Mouse (Mus musculus): ENCODE measurements around the gene Zscan29.
"Not testable (repeated sequence)": the region's sequence is repeated elsewhere in the genome, so short reads cannot be mapped to it uniquely, and the experiment has no call there.

The Zscan29 gene

GRCm38 (mm10) chr2:121137371-121137770 lies 33.6 kb downstream of the Zscan29 start:
- no peak for DNase-seq (ENCODE audit: low read depth in 1 of 2, low spot score in 2 of 2)

- DNase-seq (ENCODE audit: low read depth in 1 of 2, low spot score in 2 of 2): no peak
Observed at GRCm38 (mm10) chr2:121132822-121133221, 38.1 kb downstream of the Zscan29 start.

- no peak for DNase-seq (ENCODE audit: low read depth in 1 of 2, low spot score in 2 of 2)
Observed at GRCm38 (mm10) chr2:121128865-121129620, 41.9 kb downstream of the Zscan29 start.

- DNase-seq (ENCODE audit: low read depth in 1 of 2, low spot score in 2 of 2): no peak
Observed at GRCm38 (mm10) chr2:121127536-121127935, 43.4 kb downstream of the Zscan29 start.

- not testable (repeated sequence) for DNase-seq (ENCODE audit: low read depth in 1 of 2, low spot score in 2 of 2)
Observed at GRCm38 (mm10) chr2:121126302-121126701, 44.6 kb downstream of the Zscan29 start.

- no peak for DNase-seq (ENCODE audit: low read depth in 1 of 2, low spot score in 2 of 2)
Observed at GRCm38 (mm10) chr2:121119260-121119659, 51.7 kb downstream of the Zscan29 start.

- DNase-seq (ENCODE audit: low read depth in 1 of 2, low spot score in 2 of 2): no peak
Observed at GRCm38 (mm10) chr2:121115418-121115817, 55.5 kb downstream of the Zscan29 start.

GRCm38 (mm10) chr2:121109695-121110094 lies 61.2 kb downstream of the Zscan29 start, which contains the start of gene Tgm7:
Tgm7 (minus strand) TSS chr2:121109795.
- DNase-seq (ENCODE audit: low read depth in 1 of 2, low spot score in 2 of 2): no peak

Data from monocyte, adult 2 months (primary cell).